Mouse (Mus musculus) CH12.LX (cell line): ENCODE results near the gene Zc3hav1. TPM values are rescaled to one million over a fixed set of nuclear protein-coding genes. Genes with fewer than 3 reads are reported as not detected.

Source experiments
- DNase-seq: peaks from one replicate; pipeline ENCODE4 v3.0.0-alpha.2; 2013; ENCODE audit errors: extremely low read depth
- H3K27ac ChIP-seq: 2 replicates; pipeline ENCODE4 v1.5.1; 2012; ENCODE audit warnings: low read depth, mild to moderate bottlenecking, control low read depth, moderate library complexity; ENCODE audit not compliant: insufficient read depth
- H3K27me3 ChIP-seq: replicated peaks from 2 replicates; pipeline ENCODE3; 2012; ENCODE audit warnings: inconsistent platforms
- H3K36me3 ChIP-seq, 2 experiments: replicated peaks in 1 of 2; 2 replicates each; pipeline versions ENCODE3 to v1.6.1; 2012; ENCODE audit warnings: inconsistent platforms in 1 of 2, low read length in 1 of 2, mild to moderate bottlenecking in 1 of 2, mixed read lengths in 1 of 2, moderate library complexity in 1 of 2; ENCODE audit not compliant: control insufficient read depth in 1 of 2, insufficient read depth in 1 of 2
- H3K4me1 ChIP-seq, 2 experiments: 2 replicates each; pipeline ENCODE4 v1.6.1; 2012; ENCODE audit warnings: inconsistent platforms in 1 of 2, moderate library complexity in 1 of 2; ENCODE audit not compliant: insufficient read depth in 2 of 2, control insufficient read depth in 1 of 2
- H3K4me2 ChIP-seq: 2 replicates; pipeline ENCODE4 v1.6.1; 2012; ENCODE audit warnings: low read depth, mild to moderate bottlenecking, control low read depth; ENCODE audit not compliant: poor library complexity, insufficient read depth, severe bottlenecking
- H3K4me3 ChIP-seq, 3 experiments: fragments of 150-350 bp in 1 of 3; sonication (generic) in 1 of 3; replicated peaks in 1 of 3; 2 replicates each; pipeline versions ENCODE3 to v1.5.1; 2011 to 2012; ENCODE audit warnings: low read depth in 2 of 3, low read length in 2 of 3, mild to moderate bottlenecking in 2 of 3, moderate library complexity in 2 of 3, control low read depth in 1 of 3, improper control_type of control experiment in 1 of 3, inconsistent platforms in 1 of 3, mixed read lengths in 1 of 3; ENCODE audit not compliant: poor library complexity in 1 of 3
- H3K79me2 ChIP-seq: replicated peaks from 2 replicates; pipeline ENCODE4 v1.6.1; 2012; ENCODE audit warnings: mild to moderate bottlenecking, moderate library complexity; ENCODE audit not compliant: control insufficient read depth, poor library complexity, insufficient read depth, severe bottlenecking; ENCODE audit errors: extremely low read depth
- H3K9ac ChIP-seq: 2 replicates; pipeline ENCODE4 v1.6.1; 2012; ENCODE audit warnings: low read depth, mild to moderate bottlenecking, control low read depth, moderate library complexity; ENCODE audit not compliant: insufficient read depth
- H3K9me3 ChIP-seq: replicated peaks from 2 replicates; pipeline ENCODE3; 2012; ENCODE audit warnings: low read length, inconsistent platforms, mixed read lengths
- BHLHE40 ChIP-seq: IDR thresholded peaks from 2 replicates; pipeline ENCODE4 v1.6.1; 2011; ENCODE audit warnings: mild to moderate bottlenecking, low read depth, low read length, improper control_type of control experiment
- CHD1 ChIP-seq: IDR thresholded peaks from 2 replicates; pipeline ENCODE4 v1.6.1; 2012; ENCODE audit warnings: low read depth, low read length, improper control_type of control experiment, inconsistent platforms
- CHD2 ChIP-seq: IDR thresholded peaks from 2 replicates; pipeline ENCODE4 v1.6.1; 2011; ENCODE audit warnings: low read length, improper control_type of control experiment
- CTCF ChIP-seq, 2 experiments: IDR thresholded peaks in 1 of 2; conservative IDR thresholded peaks in 1 of 2; 2 replicates each; pipeline ENCODE4 v1.5.1; 2011 to 2012; ENCODE audit warnings: low read depth in 2 of 2, low read length in 2 of 2, improper control_type of control experiment in 1 of 2, inconsistent platforms in 1 of 2, mild to moderate bottlenecking in 1 of 2, moderate library complexity in 1 of 2
- ELF1 ChIP-seq: IDR thresholded peaks from 2 replicates; pipeline ENCODE4 v1.6.1; 2014; ENCODE audit warnings: low read depth, mild to moderate bottlenecking, inconsistent platforms, low read length, improper control_type of control experiment
- EP300 ChIP-seq: IDR thresholded peaks from 2 replicates; pipeline ENCODE4 v1.6.1; 2011; ENCODE audit warnings: low read length, improper control_type of control experiment
- ETS1 ChIP-seq: conservative IDR thresholded peaks from 2 replicates; pipeline ENCODE4 v1.6.1; 2012; ENCODE audit warnings: low read depth, mild to moderate bottlenecking, inconsistent platforms, low read length, improper control_type of control experiment, moderate library complexity
- GABPA ChIP-seq: IDR thresholded peaks from 2 replicates; pipeline ENCODE4 v1.6.1; 2012; ENCODE audit warnings: low read depth, low read length, improper control_type of control experiment, inconsistent platforms; ENCODE audit not compliant: insufficient replicate concordance
- KAT2A ChIP-seq: IDR thresholded peaks from 2 replicates; pipeline ENCODE4 v1.6.1; 2012; ENCODE audit warnings: low read length, improper control_type of control experiment, inconsistent platforms; ENCODE audit not compliant: insufficient replicate concordance
- MAX ChIP-seq: IDR thresholded peaks from 2 replicates; pipeline ENCODE4 v1.6.1; 2011; ENCODE audit warnings: low read length, improper control_type of control experiment
- MAZ ChIP-seq: IDR thresholded peaks from 2 replicates; pipeline ENCODE4 v1.6.1; 2012; ENCODE audit warnings: low read depth, mild to moderate bottlenecking, inconsistent platforms, low read length, improper control_type of control experiment, moderate library complexity
- MYC ChIP-seq: IDR thresholded peaks from 2 replicates; pipeline ENCODE4 v1.6.1; 2011; ENCODE audit warnings: low read depth, mild to moderate bottlenecking, improper control_type of control experiment, low read length
- NELFE ChIP-seq: IDR thresholded peaks from 2 replicates; pipeline ENCODE4 v1.6.1; 2011; ENCODE audit warnings: low read depth, low read length, improper control_type of control experiment
- NRF1 ChIP-seq: IDR thresholded peaks from 2 replicates; pipeline ENCODE4 v1.6.1; 2014; ENCODE audit warnings: low read depth, mild to moderate bottlenecking, inconsistent platforms, low read length, improper control_type of control experiment, moderate library complexity
- PAX5 ChIP-seq: IDR thresholded peaks from 2 replicates; pipeline ENCODE4 v1.6.1; 2012; ENCODE audit warnings: low read length, inconsistent platforms, mixed read lengths
- RAD21 ChIP-seq: IDR thresholded peaks from 2 replicates; pipeline ENCODE4 v1.6.1; 2011; ENCODE audit warnings: low read depth, mild to moderate bottlenecking, low read length, improper control_type of control experiment, moderate library complexity
- RCOR1 ChIP-seq: conservative IDR thresholded peaks from 2 replicates; pipeline ENCODE4 v1.6.1; 2012; ENCODE audit warnings: low read depth, mild to moderate bottlenecking, inconsistent platforms, low read length, improper control_type of control experiment
- SMC3 ChIP-seq: IDR thresholded peaks from 2 replicates; pipeline ENCODE4 v1.6.1; 2011; ENCODE audit warnings: low read depth, low read length, improper control_type of control experiment
- UBTF ChIP-seq: IDR thresholded peaks from 2 replicates; pipeline ENCODE4 v1.6.1; 2012; ENCODE audit warnings: low read depth, mild to moderate bottlenecking, inconsistent platforms, low read length, improper control_type of control experiment, moderate library complexity
- USF1 ChIP-seq: IDR thresholded peaks from 2 replicates; pipeline ENCODE4 v1.6.1; 2014; ENCODE audit warnings: low read depth, mild to moderate bottlenecking, inconsistent platforms, low read length, improper control_type of control experiment
- USF2 ChIP-seq: conservative IDR thresholded peaks from 2 replicates; pipeline ENCODE4 v1.6.1; 2011; ENCODE audit warnings: low read depth, low read length, improper control_type of control experiment
- ZKSCAN1 ChIP-seq: IDR thresholded peaks from 2 replicates; pipeline ENCODE4 v1.6.1; 2012; ENCODE audit warnings: low read depth, inconsistent platforms, low read length, improper control_type of control experiment, borderline replicate concordance
- dilution Hi-C: fragments of 300-500 bp; cut with MboI; formaldehyde crosslinking; loops from 2 replicates; pipeline ENCODE4 v1.14.3; 2020; ENCODE audit warnings: low sequenced_read_pairs; ENCODE audit not compliant: extremely low pct_unique_long_range_greater_than_20kb, extremely low pct_ligation_motif_present
- in situ Hi-C: fragments of 300-500 bp; cut with MboI; formaldehyde crosslinking; loops from 3 replicates; pipeline ENCODE4 v1.14.3; 2019; ENCODE audit warnings: low sequenced_read_pairs, low pct_ligation_motif_present, low pct_unique_long_range_greater_than_20kb, mixed read lengths
- polyA plus RNA-seq: library from polyadenylated mRNA; unstranded; fragments of >175 nt; gene quantifications from 2 replicates; pipeline ENCODE4 v1.2.1, GENCODE M21; 2012; ENCODE audit warnings: low read depth; ENCODE audit not compliant: insufficient read length
- total RNA-seq, 2 experiments: library from RNA; depleted of rRNA; stranded (reverse); fragments of 300-350 nt in 1 of 2; fragments of >200 nt in 1 of 2; gene quantifications; 2 replicates each; pipeline ENCODE4 v1.2.3; 2012 to 2014

Zc3hav1 gene
- total and polyA plus RNA-seq, 3 experiments: 49.8 to 68.7 (median 58.1) TPM

GRCm38 (mm10) chr6:38263393-38264159 lies 90.8 kb downstream of the Zc3hav1 start:
- no peaks in the 10 kb centered on the region for H3K27me3 ChIP-seq
- H3K4me2 ChIP-seq: no peak overlapping the region
- H3K4me1 ChIP-seq: peaks cover 0 to 4% of the 10 kb centered on the region in 2 experiments; a peak in 1 of 4 replicates
- H3K36me3 ChIP-seq: no peaks in the 10 kb centered on the region
- H3K79me2 ChIP-seq: no peaks in the 10 kb centered on the region
- dilution Hi-C loops (no loop called here), in situ Hi-C loops (no loop called here)
- H3K9ac ChIP-seq: no peak overlapping the region
- no peak overlapping the region for H3K27ac ChIP-seq
- TF ChIP-seq USF2 (no peak), KAT2A (no peak), ELF1 (no peak), NELFE (no peak), BHLHE40 (no peak), MAX (no peak), CHD2 (no peak), NRF1 (no peak), RAD21 (no peak; the same call in 1 of the 2 replicates)
- TF ChIP-seq, all 38 proteins: peak for 0
- Histone ChIP-seq H3K9me3 (no peaks in the 10 kb centered on the region), H3K4me3 (no peak overlapping the region)
- DNase-seq: no peak

GRCm38 (mm10) chr6:38261877-38262276 lies 92.5 kb downstream of the Zc3hav1 start:
- Histone ChIP-seq H3K9ac (no peak overlapping the region), H3K4me2 (no peak overlapping the region), H3K27me3 (no peaks in the 10 kb centered on the region), H3K36me3 (no peaks in the 10 kb centered on the region), H3K79me2 (no peaks in the 10 kb centered on the region), H3K4me1 (peaks cover 0 to 4% of the 10 kb centered on the region in 2 experiments; a peak in 2 of 4 replicates), H3K4me3 (no peak overlapping the region), H3K27ac (no peak overlapping the region), H3K9me3 (no peaks in the 10 kb centered on the region)
- dilution Hi-C loops: no loop called here
- DNase-seq: no peak
- TF ChIP-seq PAX5 (no peak), USF1 (no peak), BHLHE40 (no peak), RCOR1 (no peak), SMC3 (peak; percentile 32), RAD21 (peak; percentile 47), KAT2A (no peak), MAZ (no peak), ETS1 (no peak), UBTF (no peak), CHD1 (no peak), CTCF (conservative IDR thresholded peaks at IDR 0.05 in 1 of 2, IDR thresholded peaks at IDR 0.05 in 1 of 2; ENCODE audit: low read depth in 2 of 2, low read length in 2 of 2) (peak in 1 of 2 experiments; percentile 47; a peak in 2 of 4 replicates), ELF1 (no peak), EP300 (no peak), NELFE (no peak), GABPA (no peak), MYC (no peak), ZKSCAN1 (no peak)
- in situ Hi-C loops: no loop called here
